Mouse (Mus musculus) stomach, postnatal 0 days (tissue): ENCODE data around the gene Scarf2.

Experiments used
- CTCF ChIP-seq: IDR thresholded peaks from 2 replicates; pipeline ENCODE4 v1.5.1; 2016; ENCODE audit warnings: antibody characterized with exemption, low read depth, mild to moderate bottlenecking, moderate library complexity
- EP300 ChIP-seq: optimal IDR thresholded peaks from 2 replicates; pipeline ENCODE3; 2016; ENCODE audit warnings: antibody characterized with exemption

GRCm38 (mm10) chr16:17753001-17753400 lies 44.1 kb upstream of the Scarf2 start:
- TF ChIP-seq CTCF, result no peak
- TF ChIP-seq EP300, result no peak
